Mouse (Mus musculus) heart, postnatal 0 days (tissue): ENCODE measurements around the gene Nkapd1. TPM values are rescaled to one million over a fixed set of nuclear protein-coding genes. Genes with fewer than 3 reads are reported as not detected.

Experiments used
- ATAC-seq: fragments of 200-750 bp; cut with Nextera tagmentation; 2 replicates; pipeline ENCODE4 v1.8.0; 2017; ENCODE audit warnings: low read depth, moderate number of reproducible peaks, moderate library complexity; ENCODE audit not compliant: insufficient read depth
- DNase-seq: peaks from one replicate; pipeline ENCODE4 v3.0.0-alpha.2; 2016; ENCODE audit warnings: low spot score
- H3K27ac ChIP-seq: fragments of 300-500 bp; sonication (generic); 2 replicates; pipeline ENCODE4 v1.5.1; 2014; ENCODE audit warnings: low read depth, mild to moderate bottlenecking
- H3K27me3 ChIP-seq: fragments of 300-500 bp; sonication (generic); 2 replicates; pipeline ENCODE4 v1.6.1; 2014; ENCODE audit warnings: low read length, mixed read lengths; ENCODE audit not compliant: control insufficient read depth, insufficient read depth
- H3K36me3 ChIP-seq: fragments of 300-500 bp; sonication (generic); replicated peaks from 2 replicates; pipeline ENCODE4 v1.6.1; 2014; ENCODE audit warnings: low read length, mixed read lengths; ENCODE audit not compliant: control insufficient read depth, insufficient read depth
- H3K4me1 ChIP-seq: fragments of 300-500 bp; sonication (generic); 2 replicates; pipeline ENCODE4 v1.6.1; 2014; ENCODE audit warnings: antibody characterized with exemption; ENCODE audit not compliant: control insufficient read depth, insufficient read depth
- H3K4me2 ChIP-seq: fragments of 300-500 bp; sonication (generic); 2 replicates; pipeline ENCODE4 v1.6.1; 2014; ENCODE audit warnings: low read depth, mild to moderate bottlenecking, low read length, moderate library complexity
- H3K4me3 ChIP-seq: fragments of 300-500 bp; sonication (generic); 2 replicates; pipeline ENCODE4 v1.5.1; 2014; ENCODE audit warnings: low read depth, low read length
- H3K9ac ChIP-seq: fragments of 300-500 bp; sonication (generic); replicated peaks from 2 replicates; pipeline ENCODE4 v1.6.1; 2014; ENCODE audit warnings: low read depth, low read length, mixed read lengths
- H3K9me3 ChIP-seq: fragments of 300-500 bp; sonication (generic); replicated peaks from 2 replicates; pipeline ENCODE4 v1.6.1; 2016; ENCODE audit warnings: low read length; ENCODE audit not compliant: control insufficient read depth
- CTCF ChIP-seq: IDR thresholded peaks from 2 replicates; pipeline ENCODE4 v1.5.1; 2016; ENCODE audit warnings: antibody characterized with exemption, control low read depth, low read depth
- EP300 ChIP-seq: IDR thresholded peaks from 2 replicates; pipeline ENCODE4 v1.6.1; 2016; ENCODE audit warnings: antibody characterized with exemption, low read depth
- WGBS: fragments of 180-500 bp; shearing (Covaris S2); extraction: QIAGEN DNeasy Blood & Tissue Kit; methylation state at CpG from one replicate; pipeline ENCODE4 v1.1.7; 2014; 5-methylcytosine and 5-hydroxymethylcytosine counted together
- polyA plus RNA-seq: library from polyadenylated mRNA; unstranded; fragments of >200 nt; fragmentation: Nextera tagmentation; extraction: Ambion mirVana; gene quantifications from 2 replicates; pipeline ENCODE4 v1.2.1, GENCODE M21; 2015
- total RNA-seq: library from RNA; depleted of rRNA; stranded (reverse); fragments of >200 nt; gene quantifications from 2 replicates; pipeline ENCODE4 v1.2.3, GENCODE M21; 2014; ENCODE audit warnings: low replicate concordance

Nkapd1 gene
- total and polyA plus RNA-seq, 2 experiments from 2014 or later = 14.3 to 14.5 TPM

DNA sequence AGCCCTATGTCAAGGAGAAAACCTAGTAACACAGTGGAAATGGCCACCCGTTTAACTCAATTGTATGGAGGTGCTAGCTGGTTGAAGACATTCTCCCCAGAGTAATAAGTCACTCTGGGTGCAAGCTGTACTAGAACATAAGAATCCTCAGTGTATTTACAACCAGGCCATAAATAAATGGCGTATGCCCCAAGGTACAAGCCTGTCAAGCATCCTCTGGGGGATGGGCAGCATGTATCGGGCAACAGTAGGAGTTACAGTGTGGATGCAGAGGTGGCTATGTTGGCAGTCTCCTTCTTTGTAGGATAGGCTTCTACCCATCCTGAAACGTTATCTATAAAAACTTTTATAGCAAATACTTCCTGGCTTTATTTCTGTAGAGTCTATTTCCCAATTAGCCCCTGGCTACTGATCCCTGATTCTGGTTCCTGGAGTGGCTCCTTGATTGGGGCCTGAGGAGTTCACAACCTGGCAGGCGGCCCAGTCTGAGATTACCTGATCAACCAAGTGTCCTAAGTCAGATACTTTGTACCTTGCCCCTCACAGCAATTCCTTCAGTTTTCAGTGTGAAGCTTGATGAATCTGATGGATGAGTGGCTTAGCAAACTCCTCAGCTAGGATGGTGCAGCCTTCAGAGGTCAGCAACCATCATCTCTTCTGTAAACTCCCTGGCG lies 32.0 kb downstream of the Nkapd1 start:
- Histone ChIP-seq H3K27ac (no peak overlapping the region), H3K4me2 (no peak overlapping the region), H3K4me3 (no peak overlapping the region), H3K27me3 (no peaks in the 10 kb centered on the region), H3K9ac (no peak overlapping the region), H3K4me1 (no peaks in the 10 kb centered on the region), H3K9me3 (no peaks in the 10 kb centered on the region), H3K36me3 (no peaks in the 10 kb centered on the region)
- 71% methylated on average over 6 of the region's 6 CpGs for WGBS
- TF ChIP-seq EP300 = no peak
- no peak for TF ChIP-seq CTCF
- ATAC-seq (no peak), DNase-seq (no peak)

DNA sequence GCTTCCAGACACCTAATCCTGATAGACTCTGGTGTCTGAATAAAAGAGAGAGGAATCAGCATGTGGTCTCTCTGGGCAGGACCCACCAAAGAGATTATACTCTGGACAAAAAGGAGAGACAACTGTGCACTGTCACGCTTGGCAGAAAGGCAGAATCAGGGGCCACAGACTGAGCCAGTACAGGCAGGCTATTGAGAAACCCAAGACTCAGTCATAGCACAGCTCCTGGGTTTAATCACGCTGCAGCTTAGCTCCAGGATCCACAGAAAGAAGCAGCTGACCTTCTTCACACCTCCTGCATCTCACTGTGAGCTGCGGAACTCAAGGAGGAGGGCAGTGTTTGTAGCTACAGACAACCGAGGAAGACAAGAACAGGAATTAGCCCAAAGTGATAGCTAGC lies 36.9 kb downstream of the Nkapd1 start:
- Histone ChIP-seq H3K9ac (no peak overlapping the region), H3K27me3 (no peaks in the 10 kb centered on the region), H3K4me2 (no peak overlapping the region), H3K9me3 (no peaks in the 10 kb centered on the region), H3K4me3 (no peak overlapping the region), H3K4me1 (no peaks in the 10 kb centered on the region), H3K27ac (no peak overlapping the region), H3K36me3 (no peaks in the 10 kb centered on the region)
- no peak for TF ChIP-seq CTCF
- DNase-seq (no peak), ATAC-seq (no peak)
- WGBS = 37% methylated on average over 4 of the region's 4 CpGs

GRCm38 (mm10) chr9:50569599-50570525 lies 47.4 kb downstream of the Nkapd1 start:
- no peaks in the 10 kb centered on the region for H3K9me3 ChIP-seq
- H3K4me2 ChIP-seq = no peak overlapping the region
- no peaks in the 10 kb centered on the region for H3K4me1 ChIP-seq
- WGBS = 49% methylated on average over 10 of the region's 10 CpGs
- no peaks in the 10 kb centered on the region for H3K27me3 ChIP-seq
- ATAC-seq (no peak), DNase-seq (no peak)
- H3K36me3 ChIP-seq = no peaks in the 10 kb centered on the region
- H3K9ac ChIP-seq = no peak overlapping the region
- no peak overlapping the region for H3K27ac ChIP-seq
- TF ChIP-seq CTCF (no peak), EP300 (no peak)
- H3K4me3 ChIP-seq = no peak overlapping the region

DNA sequence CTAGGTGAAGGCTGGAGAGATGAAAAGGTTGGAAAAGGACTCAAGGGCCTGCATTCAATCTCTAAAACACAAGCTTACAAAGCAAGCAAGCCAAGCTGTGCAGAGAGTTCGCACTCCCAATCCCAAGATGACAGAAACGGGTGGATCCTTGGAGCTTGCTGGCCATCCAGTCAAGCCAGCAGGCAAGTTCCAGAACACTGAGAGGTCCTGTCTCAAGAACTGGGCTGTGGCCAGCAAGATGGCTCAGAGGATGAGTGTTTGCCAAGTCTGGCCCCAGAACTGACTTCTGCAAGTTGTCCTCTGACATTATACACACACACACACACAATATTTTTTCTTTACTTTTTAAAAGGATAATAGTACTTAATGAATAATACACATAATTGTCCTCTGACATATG lies 49.4 kb downstream of the Nkapd1 start:
- Histone ChIP-seq H3K9ac (no peak overlapping the region), H3K27ac (no peak overlapping the region), H3K36me3 (no peaks in the 10 kb centered on the region), H3K4me1 (no peaks in the 10 kb centered on the region), H3K4me3 (no peak overlapping the region), H3K27me3 (no peaks in the 10 kb centered on the region), H3K4me2 (no peak overlapping the region), H3K9me3 (no peaks in the 10 kb centered on the region)
- no peak for DNase-seq
- WGBS = 83% methylated on average over 2 of the region's 2 CpGs
- no peak for ATAC-seq
- TF ChIP-seq CTCF (no peak), EP300 (no peak)

DNA sequence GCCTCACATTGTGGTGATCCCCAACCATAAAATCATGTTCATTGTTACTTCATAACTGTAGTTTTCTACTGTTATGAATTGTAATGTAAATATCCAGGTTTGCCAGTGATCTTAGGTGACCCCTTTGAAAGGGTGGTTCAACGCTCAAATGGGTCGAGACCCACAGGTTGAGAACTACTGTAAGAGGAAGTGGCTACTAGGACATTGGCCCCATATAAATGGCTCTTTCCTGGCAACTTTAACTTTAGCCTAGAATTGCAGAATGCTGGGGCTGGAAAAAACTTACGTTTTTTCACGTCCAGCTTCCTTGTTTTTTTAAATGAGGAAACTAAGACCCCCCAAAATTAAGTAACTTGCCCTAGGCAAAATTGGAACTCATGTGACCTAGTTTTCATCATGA lies 49.9 kb downstream of the Nkapd1 start:
- Histone ChIP-seq H3K27ac (no peak overlapping the region), H3K27me3 (no peaks in the 10 kb centered on the region), H3K9ac (no peak overlapping the region), H3K36me3 (no peaks in the 10 kb centered on the region), H3K4me1 (no peaks in the 10 kb centered on the region), H3K4me2 (no peak overlapping the region), H3K9me3 (no peaks in the 10 kb centered on the region), H3K4me3 (no peak overlapping the region)
- DNase-seq (no peak), ATAC-seq (no peak)
- 80% methylated on average over 4 of the region's 4 CpGs for WGBS
- no peak for TF ChIP-seq CTCF
- no peak for TF ChIP-seq EP300
